Mouse (Mus musculus): ENCODE results near the gene Fam208a.

DNA sequence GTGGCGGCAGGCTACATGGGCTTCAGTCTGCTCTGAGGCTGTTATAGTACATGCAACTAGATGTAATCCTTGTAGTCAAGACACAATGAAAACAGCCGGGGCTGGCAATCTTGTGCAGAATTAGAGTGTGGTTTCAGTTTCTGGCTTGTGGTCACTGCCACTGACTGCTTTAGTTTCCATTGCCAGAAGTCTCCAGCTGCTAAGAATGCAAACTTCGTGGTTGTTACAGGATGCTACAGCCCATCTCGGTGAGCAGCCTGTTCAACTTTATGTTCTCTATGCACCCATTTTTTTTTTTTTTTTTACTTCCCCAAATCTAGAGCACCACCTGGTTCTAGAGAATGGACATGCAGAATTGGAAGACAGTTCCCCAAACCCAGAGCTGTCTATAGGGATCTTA, 23.2 kb upstream of the Fam208a start:
- TF ChIP-seq CTCF (IDR thresholded peaks at IDR 0.05; ENCODE audit: borderline replicate concordance, extremely low read depth, insufficient read depth, insufficient read length) (no peak), POLR2A (IDR thresholded peaks at IDR 0.05; ENCODE audit: borderline replicate concordance, extremely low read depth, insufficient read depth, insufficient read length, poor library complexity, severe bottlenecking) (no peak)
